Mouse (Mus musculus) forebrain, embryonic 14.5 days (tissue): ENCODE measurements around the gene Dlg5. TPM values are rescaled to one million over a fixed set of nuclear protein-coding genes. Genes with fewer than 3 reads are reported as not detected.

ENCODE experiments used
- ATAC-seq: fragments of 200-750 bp; cut with Nextera tagmentation; 2 replicates; pipeline ENCODE4 v1.8.0; 2017; ENCODE audit warnings: mild to moderate bottlenecking, moderate library complexity
- DNase-seq: peaks from one replicate; pipeline ENCODE4 v3.0.0-alpha.2; 2015; ENCODE audit warnings: low spot score
- H3K27ac ChIP-seq: fragments of 300-500 bp; sonication (generic); 2 replicates; pipeline ENCODE4 v1.5.1; 2014; ENCODE audit warnings: low read depth, mild to moderate bottlenecking, control low read depth, low read length, moderate library complexity
- H3K27me3 ChIP-seq: fragments of 300-500 bp; sonication (generic); replicated peaks from 2 replicates; pipeline ENCODE4 v1.6.1; 2014; ENCODE audit warnings: low read length, control low read depth, mixed read lengths; ENCODE audit not compliant: control insufficient read depth, insufficient read depth
- H3K36me3 ChIP-seq: fragments of 300-500 bp; sonication (generic); 2 replicates; pipeline ENCODE4 v1.6.1; 2014; ENCODE audit warnings: low read length, control low read depth; ENCODE audit not compliant: control insufficient read depth, insufficient read depth
- H3K4me1 ChIP-seq: fragments of 300-500 bp; sonication (generic); 2 replicates; pipeline ENCODE4 v1.6.1; 2014; ENCODE audit warnings: antibody characterized with exemption, low read length, control low read depth; ENCODE audit not compliant: control insufficient read depth, insufficient read depth
- H3K4me2 ChIP-seq: fragments of 300-500 bp; sonication (generic); 2 replicates; pipeline ENCODE4 v1.6.1; 2014; ENCODE audit warnings: mild to moderate bottlenecking, control low read depth, low read length
- H3K4me3 ChIP-seq: fragments of 300-500 bp; sonication (generic); 2 replicates; pipeline ENCODE4 v1.5.1; 2014; ENCODE audit warnings: low read depth, low read length, control low read depth
- H3K9ac ChIP-seq: fragments of 300-500 bp; sonication (generic); 2 replicates; pipeline ENCODE4 v1.6.1; 2014; ENCODE audit warnings: mild to moderate bottlenecking, low read length, control low read depth, moderate library complexity
- H3K9me3 ChIP-seq: fragments of 300-500 bp; sonication (generic); replicated peaks from 2 replicates; pipeline ENCODE4 v1.6.1; 2016; ENCODE audit warnings: low read length, control low read depth, mixed read lengths; ENCODE audit not compliant: control insufficient read depth
- WGBS: fragments of 180-500 bp; shearing (Covaris S2); extraction: QIAGEN DNeasy Blood & Tissue Kit; methylation state at CpG from one replicate; pipeline ENCODE4 v1.1.7; 2014; 5-methylcytosine and 5-hydroxymethylcytosine counted together
- polyA plus RNA-seq: library from polyadenylated mRNA; unstranded; fragments of >200 nt; fragmentation: Nextera tagmentation; extraction: Ambion mirVana; gene quantifications from 2 replicates; pipeline ENCODE4 v1.2.1, GENCODE M21; 2014

The Dlg5 gene
- polyA plus RNA-seq, 1 experiment from 2014 or later, result 20.3 TPM

DNA sequence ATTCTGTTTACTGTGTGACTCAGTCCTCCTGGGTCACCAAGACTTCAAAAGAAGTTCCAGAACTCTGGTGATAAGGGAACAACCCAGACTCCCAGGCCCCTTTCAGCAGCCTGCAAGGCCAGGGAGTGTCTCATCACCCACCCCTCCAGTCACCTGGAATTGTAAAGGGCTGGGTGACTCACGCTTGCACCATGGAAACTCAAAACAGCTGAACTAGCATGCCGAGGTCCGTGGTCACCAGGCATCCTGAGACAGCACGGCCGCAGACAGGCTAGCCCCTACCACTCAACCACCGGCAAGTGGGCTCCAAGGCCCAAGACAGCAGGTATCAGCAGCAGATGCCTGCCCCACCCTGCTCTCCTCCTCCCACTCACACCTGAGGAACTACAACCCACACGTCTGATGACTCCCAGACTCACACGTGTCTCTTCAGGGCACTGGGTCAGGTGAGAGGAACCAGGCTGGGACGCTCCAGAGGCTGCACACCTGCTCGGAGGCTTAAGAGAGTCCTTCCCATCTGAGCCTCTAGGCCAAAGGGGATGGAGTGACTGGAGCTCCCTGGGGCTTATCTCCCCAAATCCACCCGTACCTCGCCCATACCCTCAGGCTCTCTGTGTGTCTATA is 38.9 kb downstream of the Dlg5 start:
- Histone ChIP-seq H3K9ac (no peak overlapping the region), H3K4me2 (no peak overlapping the region), H3K27ac (no peak overlapping the region), H3K9me3 (no peaks in the 10 kb centered on the region), H3K36me3 (no peaks in the 10 kb centered on the region), H3K27me3 (no peaks in the 10 kb centered on the region), H3K4me1 (peaks cover 16% of the 10 kb centered on the region), H3K4me3 (no peak overlapping the region)
- 84% methylated on average over 12 of the region's 12 CpGs for WGBS
- ATAC-seq, result no peak
- no peak for DNase-seq

DNA sequence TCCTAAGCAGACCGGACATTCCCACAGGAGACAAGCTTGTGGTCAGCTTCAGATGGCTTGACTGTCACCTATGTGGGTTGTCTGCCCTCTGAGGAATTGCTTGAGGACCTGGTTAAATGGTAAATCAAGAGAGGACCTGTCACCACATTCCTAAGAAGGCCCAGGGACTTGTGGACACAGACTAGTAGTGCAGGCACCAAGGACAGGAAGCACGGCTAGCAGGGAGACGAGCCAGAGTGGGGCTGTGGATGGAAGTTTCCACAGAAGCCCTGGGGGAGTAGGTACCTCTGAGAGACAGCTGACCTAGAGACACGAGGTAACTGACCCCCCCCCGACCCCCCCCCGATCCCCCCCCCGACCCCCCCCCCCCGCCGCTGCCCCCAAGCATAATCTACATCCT is 39.4 kb downstream of the Dlg5 start:
- peaks cover 16% of the 10 kb centered on the region for H3K4me1 ChIP-seq
- WGBS, result 40% methylated on average over 5 of the region's 9 CpGs
- no peak overlapping the region for H3K4me3 ChIP-seq
- DNase-seq (no peak), ATAC-seq (no peak)
- no peaks in the 10 kb centered on the region for H3K36me3 ChIP-seq
- no peak overlapping the region for H3K4me2 ChIP-seq
- H3K27me3 ChIP-seq, result no peaks in the 10 kb centered on the region
- peak overlapping the region; percentile 71 for H3K27ac ChIP-seq
- H3K9me3 ChIP-seq, result no peaks in the 10 kb centered on the region
- H3K9ac ChIP-seq, result no peak overlapping the region

DNA sequence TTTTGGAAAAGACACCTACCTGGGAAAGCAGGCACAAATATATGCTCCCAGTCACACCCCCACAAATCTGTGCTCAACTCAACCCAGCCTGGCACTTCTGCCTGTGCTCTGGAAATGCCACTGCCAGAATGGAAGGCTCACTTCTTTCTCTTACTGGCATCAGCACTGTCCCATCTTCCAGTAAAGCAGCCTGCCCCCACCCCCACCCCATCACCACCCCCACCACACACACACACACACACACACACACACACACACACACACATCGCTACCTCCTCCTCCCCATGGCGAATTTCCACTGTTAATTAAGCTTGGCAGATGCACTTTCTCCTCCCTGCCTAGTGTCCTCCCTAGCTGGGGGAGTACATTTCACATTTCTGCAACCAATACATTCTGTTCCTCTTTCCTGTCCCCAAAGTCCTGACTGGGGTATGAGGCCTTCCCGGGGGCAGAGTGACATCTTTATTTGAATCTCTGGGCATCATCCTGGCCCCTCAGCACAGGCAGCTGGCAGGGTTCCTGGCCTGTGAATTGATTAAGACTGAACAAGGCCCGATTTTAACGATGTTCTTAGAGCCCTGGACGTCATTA is 40.3 kb downstream of the Dlg5 start:
- Histone ChIP-seq H3K4me1 (peaks cover 16% of the 10 kb centered on the region), H3K36me3 (0 out of 2 replicates have a peak, but pooled peaks cover under 1% of the 10 kb centered on the region), H3K9ac (peak overlapping the region; percentile 7; the same call in 1 of the 2 replicates), H3K4me2 (no peak overlapping the region), H3K9me3 (no peaks in the 10 kb centered on the region), H3K27ac (peak overlapping the region; percentile 71), H3K4me3 (no peak overlapping the region), H3K27me3 (no peaks in the 10 kb centered on the region)
- WGBS, result 8% methylated on average over 6 of the region's 6 CpGs
- DNase-seq (peak; percentile 72), ATAC-seq (peak; percentile 60)

DNA sequence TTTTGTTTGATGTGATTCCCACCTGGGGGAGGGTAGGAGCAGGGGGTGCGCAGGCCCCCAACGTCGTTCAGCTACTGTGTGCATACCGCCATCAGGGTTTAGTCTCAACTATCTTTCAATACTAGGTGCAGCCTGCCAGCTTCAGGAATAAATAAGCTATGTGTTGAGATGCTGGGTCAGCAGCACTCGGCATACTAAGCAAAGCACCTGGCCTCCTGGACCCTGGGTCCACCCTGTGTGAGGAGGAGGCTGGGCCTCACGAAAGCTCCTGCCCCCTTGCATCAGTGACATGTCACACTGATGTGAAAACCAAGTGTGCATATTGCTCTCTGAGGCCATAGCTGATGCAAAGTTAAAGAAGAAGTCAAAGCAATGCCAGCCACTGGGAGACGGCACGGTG is 42.5 kb downstream of the Dlg5 start:
- ATAC-seq, result no peak

DNA sequence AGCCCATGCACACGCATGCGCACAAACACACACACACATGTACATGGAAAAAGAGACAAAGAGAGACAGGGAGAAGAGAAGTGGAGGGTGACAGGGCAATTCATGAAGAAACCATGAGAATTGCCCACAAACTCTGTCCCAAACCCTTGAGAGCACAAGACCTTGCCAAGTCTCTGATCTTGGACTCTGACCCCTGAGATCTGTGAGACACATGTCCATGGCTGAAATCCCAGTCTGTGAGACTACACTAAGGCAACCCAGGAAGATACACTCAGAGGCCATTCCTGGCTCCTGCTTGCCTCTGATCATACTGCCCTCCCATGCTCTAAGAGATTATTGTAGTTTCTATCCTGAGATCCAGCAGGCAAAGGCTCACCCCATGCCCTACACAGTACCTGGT is 44.9 kb downstream of the Dlg5 start:
- H3K4me3 ChIP-seq, result no peak overlapping the region
- DNase-seq (no peak), ATAC-seq (no peak)
- H3K9ac ChIP-seq, result no peak overlapping the region
- WGBS, result 98% methylated on average over 2 of the region's 2 CpGs
- peaks cover 12% of the 10 kb centered on the region for H3K4me1 ChIP-seq
- 0 out of 2 replicates have a peak, but pooled peaks cover 5% of the 10 kb centered on the region for H3K36me3 ChIP-seq
- no peak overlapping the region for H3K4me2 ChIP-seq
- H3K9me3 ChIP-seq, result no peaks in the 10 kb centered on the region
- H3K27me3 ChIP-seq, result no peaks in the 10 kb centered on the region
- H3K27ac ChIP-seq, result no peak overlapping the region

More for the DNA sequence above, 42.5 kb downstream of the Dlg5 start:
- Histone ChIP-seq H3K9me3 (no peaks in the 10 kb centered on the region), H3K4me2 (no peak overlapping the region), H3K4me3 (no peak overlapping the region), H3K9ac (no peak overlapping the region), H3K27ac (no peak overlapping the region), H3K27me3 (no peaks in the 10 kb centered on the region), H3K4me1 (peaks cover 16% of the 10 kb centered on the region), H3K36me3 (0 out of 2 replicates have a peak, but pooled peaks cover 5% of the 10 kb centered on the region)
- 89% methylated on average over 8 of the region's 8 CpGs for WGBS
- no peak for DNase-seq

DNA sequence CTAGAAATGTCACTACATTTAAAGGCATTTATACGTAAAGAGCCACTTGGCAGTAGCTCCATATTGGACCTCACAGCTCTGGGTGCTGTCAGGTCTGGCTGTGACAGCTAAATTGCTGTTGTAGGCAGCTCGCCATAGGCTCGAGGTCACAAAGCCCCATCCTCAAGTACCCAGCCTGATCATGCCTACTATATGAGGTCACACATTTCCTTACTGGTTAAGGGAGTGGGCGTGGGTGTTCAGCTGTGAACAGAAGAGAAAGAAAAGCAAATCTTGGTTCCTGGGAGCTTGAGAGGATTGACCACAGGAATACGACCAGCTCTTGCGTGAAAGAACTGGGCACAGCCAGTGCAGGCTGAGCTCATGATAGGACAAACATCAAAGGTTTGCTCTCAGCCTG is 46.0 kb downstream of the Dlg5 start:
- no peak overlapping the region for H3K4me3 ChIP-seq
- H3K27ac ChIP-seq, result no peak overlapping the region
- ATAC-seq, result no peak
- H3K9ac ChIP-seq, result no peak overlapping the region
- no peak overlapping the region for H3K4me2 ChIP-seq
- H3K9me3 ChIP-seq, result no peaks in the 10 kb centered on the region
- no peaks in the 10 kb centered on the region for H3K27me3 ChIP-seq
- WGBS, result 83% methylated on average over 6 of the region's 6 CpGs
- 0 out of 2 replicates have a peak, but pooled peaks cover 5% of the 10 kb centered on the region for H3K36me3 ChIP-seq
- no peak for DNase-seq
- peaks cover 3% of the 10 kb centered on the region; the same call in 1 of the 2 replicates for H3K4me1 ChIP-seq

DNA sequence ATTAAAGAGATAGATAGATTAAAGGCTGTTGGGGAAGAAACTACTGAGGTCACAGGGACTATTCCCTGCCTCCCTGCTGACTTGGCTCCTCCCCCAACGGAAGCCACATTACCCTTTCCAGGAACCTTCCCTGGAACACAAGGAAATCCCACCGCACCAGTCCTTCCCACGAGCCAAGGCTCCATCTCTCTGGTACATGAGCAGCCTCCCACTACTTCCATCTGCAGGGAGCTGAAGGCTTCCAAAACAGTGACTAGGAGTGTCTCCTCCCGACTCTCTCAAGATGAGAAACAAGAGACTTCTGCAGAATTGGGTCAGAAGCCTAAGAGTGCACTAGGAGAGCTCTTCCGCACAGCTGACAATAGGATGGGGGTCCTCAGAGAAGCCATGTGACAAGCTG is 47.9 kb downstream of the Dlg5 start:
- no peaks in the 10 kb centered on the region for H3K4me1 ChIP-seq
- H3K36me3 ChIP-seq, result 0 out of 2 replicates have a peak, but pooled peaks cover 5% of the 10 kb centered on the region
- WGBS, result 84% methylated on average over 5 of the region's 5 CpGs
- H3K27me3 ChIP-seq, result no peaks in the 10 kb centered on the region
- no peak overlapping the region for H3K9ac ChIP-seq
- no peak for DNase-seq
- H3K9me3 ChIP-seq, result no peaks in the 10 kb centered on the region
- H3K27ac ChIP-seq, result no peak overlapping the region
- no peak overlapping the region for H3K4me3 ChIP-seq
- no peak for ATAC-seq
- H3K4me2 ChIP-seq, result no peak overlapping the region

DNA sequence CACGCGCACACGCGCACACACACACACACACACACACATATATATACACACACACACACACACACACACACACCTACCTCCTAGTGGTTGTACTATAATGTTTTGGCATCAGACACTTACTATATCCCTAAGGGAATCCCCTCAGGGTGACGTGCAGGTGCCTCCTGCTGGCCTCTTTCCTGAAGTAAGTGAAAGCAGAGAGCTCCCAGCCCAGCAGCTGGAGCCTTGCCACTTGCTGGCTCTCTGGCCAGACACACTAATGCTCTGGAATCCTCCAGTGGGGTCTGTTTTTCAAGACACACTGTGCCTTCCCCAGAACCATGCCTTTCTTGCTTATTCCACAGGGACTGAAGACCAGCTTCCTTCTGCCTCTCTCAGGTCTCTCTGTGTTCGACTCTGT is 48.8 kb downstream of the Dlg5 start:
- no peaks in the 10 kb centered on the region for H3K4me1 ChIP-seq
- 0 out of 2 replicates have a peak, but pooled peaks cover 5% of the 10 kb centered on the region for H3K36me3 ChIP-seq
- ATAC-seq (no peak), DNase-seq (no peak)
- 87% methylated on average over 6 of the region's 6 CpGs for WGBS
- H3K9ac ChIP-seq, result no peak overlapping the region
- H3K4me3 ChIP-seq, result no peak overlapping the region
- no peak overlapping the region for H3K4me2 ChIP-seq
- H3K27me3 ChIP-seq, result no peaks in the 10 kb centered on the region
- H3K27ac ChIP-seq, result no peak overlapping the region
- no peaks in the 10 kb centered on the region for H3K9me3 ChIP-seq

DNA sequence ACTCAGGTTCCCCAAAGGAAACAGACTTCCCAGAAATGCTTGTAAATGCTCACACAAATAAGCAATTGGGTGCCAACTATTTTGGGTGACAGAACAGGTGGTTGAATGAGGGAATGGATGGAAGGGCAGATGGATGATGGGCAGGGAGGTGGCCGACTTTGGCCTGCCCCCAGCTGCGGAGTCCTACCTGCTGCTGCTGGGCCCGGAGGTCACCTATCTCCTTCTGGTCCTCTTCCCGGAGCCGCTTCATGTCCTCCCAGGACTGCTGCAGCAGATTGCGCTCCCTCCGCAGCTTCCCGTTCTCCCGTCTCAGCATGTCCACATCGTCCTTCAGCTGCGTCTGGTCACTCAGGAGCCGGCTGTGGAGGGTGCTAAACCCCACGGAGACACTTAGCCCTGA is 55.6 kb downstream of the Dlg5 start:
- H3K9me3 ChIP-seq, result no peaks in the 10 kb centered on the region
- H3K36me3 ChIP-seq, result 0 out of 2 replicates have a peak, but pooled peaks cover 10% of the 10 kb centered on the region
- H3K9ac ChIP-seq, result no peak overlapping the region
- H3K4me3 ChIP-seq, result no peak overlapping the region
- H3K27me3 ChIP-seq, result no peaks in the 10 kb centered on the region
- 95% methylated on average over 13 of the region's 13 CpGs for WGBS
- no peak overlapping the region for H3K4me2 ChIP-seq
- no peak for DNase-seq
- H3K4me1 ChIP-seq, result no peaks in the 10 kb centered on the region
- H3K27ac ChIP-seq, result no peak overlapping the region
- no peak for ATAC-seq
